Mouse (Mus musculus) lung, embryonic 14.5 days (tissue): ENCODE measurements around the gene Gatad2b. TPM values are rescaled to one million over a fixed set of nuclear protein-coding genes. Genes with fewer than 3 reads are reported as not detected.

Experiments used
- ATAC-seq: fragments of 200-750 bp; cut with Nextera tagmentation; 2 replicates; pipeline ENCODE4 v1.8.0; 2017; ENCODE audit warnings: mild to moderate bottlenecking, moderate TSS enrichment, moderate library complexity; ENCODE audit not compliant: insufficient read depth
- DNase-seq: peaks from one replicate; pipeline ENCODE4 v3.0.0-alpha.2; 2015
- H3K27ac ChIP-seq: fragments of 300-500 bp; sonication (generic); 2 replicates; pipeline ENCODE4 v1.5.1; 2014; ENCODE audit warnings: low read depth, mild to moderate bottlenecking, moderate library complexity
- H3K27me3 ChIP-seq: fragments of 300-500 bp; sonication (generic); 2 replicates; pipeline ENCODE4 v1.6.1; 2014; ENCODE audit warnings: low read length, control low read depth; ENCODE audit not compliant: insufficient read depth
- H3K36me3 ChIP-seq: fragments of 300-500 bp; sonication (generic); 2 replicates; pipeline ENCODE4 v1.6.1; 2014; ENCODE audit warnings: control low read depth; ENCODE audit not compliant: insufficient read depth
- H3K4me1 ChIP-seq: fragments of 300-500 bp; sonication (generic); 2 replicates; pipeline ENCODE4 v1.6.1; 2014; ENCODE audit warnings: antibody characterized with exemption, control low read depth; ENCODE audit not compliant: insufficient read depth
- H3K4me2 ChIP-seq: fragments of 300-500 bp; sonication (generic); 2 replicates; pipeline ENCODE4 v1.6.1; 2014; ENCODE audit warnings: mild to moderate bottlenecking
- H3K4me3 ChIP-seq: fragments of 300-500 bp; sonication (generic); 2 replicates; pipeline ENCODE4 v1.5.1; 2014; ENCODE audit warnings: low read depth, low read length
- H3K9ac ChIP-seq: fragments of 300-500 bp; sonication (generic); 2 replicates; pipeline ENCODE4 v1.6.1; 2014
- H3K9me3 ChIP-seq: fragments of 300-500 bp; sonication (generic); 2 replicates; pipeline ENCODE4 v1.6.1; 2016; ENCODE audit warnings: low read depth, low read length, control low read depth
- CTCF ChIP-seq: IDR thresholded peaks from 2 replicates; pipeline ENCODE4 v1.5.1; 2016; ENCODE audit warnings: antibody characterized with exemption, low read depth
- WGBS: fragments of 180-500 bp; shearing (Covaris S2); extraction: QIAGEN DNeasy Blood & Tissue Kit; methylation state at CpG from one replicate; pipeline ENCODE4 v1.1.7; 2014; 5-methylcytosine and 5-hydroxymethylcytosine counted together
- polyA plus RNA-seq: library from polyadenylated mRNA; unstranded; fragments of >200 nt; fragmentation: Nextera tagmentation; extraction: Ambion mirVana; gene quantifications from 2 replicates; pipeline ENCODE4 v1.2.1, GENCODE M21; 2014

The Gatad2b gene
- polyA plus RNA-seq, 1 experiment from 2014 or later: 15.8 TPM

DNA sequence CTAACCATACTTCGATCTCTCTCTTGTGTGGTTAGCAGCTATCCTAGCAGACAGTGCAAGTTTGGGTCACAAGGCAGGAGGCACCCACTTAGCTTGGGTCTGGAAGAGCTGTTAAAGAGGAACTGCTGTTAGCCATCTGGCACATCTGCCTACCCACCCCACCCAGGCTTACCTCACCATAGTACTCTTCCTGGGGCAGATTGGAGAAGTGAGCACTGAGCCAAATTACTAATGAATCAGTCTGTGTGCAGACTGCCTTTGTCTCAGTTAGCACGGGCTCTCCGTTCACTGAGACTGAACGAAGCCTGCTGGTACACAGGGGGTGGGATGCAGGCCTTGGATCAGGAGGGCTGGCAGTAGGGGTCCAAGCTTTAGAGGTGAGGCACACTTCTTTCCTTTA lies 90.7 kb downstream of the Gatad2b start:
- H3K27ac ChIP-seq: no peak overlapping the region
- H3K4me1 ChIP-seq: peaks cover 9% of the 10 kb centered on the region
- no peak overlapping the region for H3K4me3 ChIP-seq
- ATAC-seq (no peak), DNase-seq (no peak)
- no peak overlapping the region for H3K9ac ChIP-seq
- WGBS: 93% methylated on average over 4 of the region's 4 CpGs
- no peak overlapping the region for H3K4me2 ChIP-seq
- no peak for TF ChIP-seq CTCF
- H3K9me3 ChIP-seq: no peaks in the 10 kb centered on the region
- H3K36me3 ChIP-seq: peaks cover 21% of the 10 kb centered on the region; the same call in 1 of the 2 replicates
- H3K27me3 ChIP-seq: no peaks in the 10 kb centered on the region

DNA sequence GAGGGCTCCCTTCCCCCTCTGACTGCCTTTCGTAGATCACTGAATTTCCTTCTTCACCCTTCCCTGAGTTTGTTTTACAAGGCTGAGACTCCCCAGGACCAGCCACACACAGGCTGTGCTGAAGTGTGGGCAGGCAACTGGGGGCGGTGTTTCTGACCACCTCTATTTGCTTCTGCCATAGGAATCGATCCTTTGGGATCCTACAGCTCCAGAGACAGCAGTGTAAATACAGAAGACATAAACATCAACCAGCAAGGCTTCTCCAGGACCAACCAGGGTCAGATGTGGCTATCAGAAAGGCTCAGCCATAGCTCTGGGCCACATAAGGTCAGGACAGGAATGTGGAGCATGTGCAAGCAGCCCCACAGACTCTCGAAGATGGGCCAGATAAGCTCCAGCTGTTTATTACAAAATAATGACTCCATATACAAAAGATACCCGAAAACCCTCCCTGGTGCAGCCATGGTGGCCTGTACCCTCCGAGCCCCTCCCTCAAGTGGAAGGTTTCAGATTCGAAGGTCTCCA lies 91.9 kb downstream of the Gatad2b start:
- Histone ChIP-seq H3K4me1 (peaks cover 10% of the 10 kb centered on the region), H3K4me3 (no peak overlapping the region), H3K27me3 (no peaks in the 10 kb centered on the region), H3K4me2 (no peak overlapping the region), H3K27ac (no peak overlapping the region), H3K9me3 (no peaks in the 10 kb centered on the region), H3K36me3 (peaks cover 21% of the 10 kb centered on the region; the same call in 1 of the 2 replicates), H3K9ac (no peak overlapping the region)
- TF ChIP-seq CTCF: no peak
- ATAC-seq (no peak), DNase-seq (no peak)
- 22% methylated on average over 7 of the region's 7 CpGs for WGBS

DNA sequence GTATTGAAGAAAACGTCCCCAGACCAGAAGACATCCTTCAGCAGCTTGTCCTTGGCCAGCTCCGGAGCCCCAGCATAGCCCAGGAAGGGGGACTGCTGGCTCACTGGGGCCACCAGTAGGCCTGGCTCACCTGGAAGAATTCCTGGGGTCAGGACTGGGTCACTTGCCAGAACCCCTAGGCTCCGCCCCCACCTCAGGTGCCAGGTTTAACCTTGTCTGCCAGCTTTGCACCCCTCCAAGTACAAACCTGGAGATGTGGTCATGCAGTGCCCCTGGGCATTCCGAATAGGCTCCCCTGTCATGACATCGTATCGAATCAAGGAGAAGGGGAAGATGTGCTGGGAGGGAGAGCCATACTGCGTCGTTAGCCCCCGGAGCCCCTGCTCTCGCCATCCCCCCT lies 93.8 kb downstream of the Gatad2b start:
- TF ChIP-seq CTCF: no peak
- Histone ChIP-seq H3K4me2 (no peak overlapping the region), H3K4me1 (peaks cover 17% of the 10 kb centered on the region), H3K9me3 (no peaks in the 10 kb centered on the region), H3K9ac (no peak overlapping the region), H3K27ac (no peak overlapping the region), H3K36me3 (peaks cover 28% of the 10 kb centered on the region), H3K4me3 (no peak overlapping the region), H3K27me3 (no peaks in the 10 kb centered on the region)
- ATAC-seq: no peak
- no peak for DNase-seq
- WGBS: 86% methylated on average over 10 of the region's 10 CpGs

DNA sequence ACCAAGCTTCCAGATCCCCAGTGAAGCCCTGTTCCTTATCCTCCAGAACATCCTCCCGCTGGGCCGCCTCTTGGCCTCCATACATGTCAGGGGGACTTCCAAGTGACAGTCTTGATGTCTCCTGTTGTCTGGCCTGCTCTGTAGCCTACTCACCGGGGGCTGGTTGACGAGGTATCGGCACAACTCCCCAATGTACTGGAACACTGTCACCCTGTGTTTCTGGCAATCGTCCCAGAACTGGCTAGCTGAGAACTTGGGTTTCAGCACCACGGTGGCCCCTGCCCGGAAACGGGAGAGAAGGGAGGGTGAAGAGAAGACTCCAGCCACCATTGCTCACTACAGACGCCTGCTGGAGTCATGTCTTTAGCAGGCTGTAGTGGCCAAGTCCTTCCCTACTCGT lies 94.5 kb downstream of the Gatad2b start:
- WGBS: 32% methylated on average over 11 of the region's 11 CpGs
- DNase-seq: peak; percentile 79
- H3K27ac ChIP-seq: no peak overlapping the region
- H3K4me3 ChIP-seq: 0 out of 2 replicates have a peak overlapping the region, but pooled peaks have one; percentile 2
- 0 out of 2 replicates have a peak overlapping the region, but pooled peaks have one; percentile 5 for H3K9ac ChIP-seq
- no peaks in the 10 kb centered on the region for H3K9me3 ChIP-seq
- peaks cover 17% of the 10 kb centered on the region for H3K4me1 ChIP-seq
- no peak for TF ChIP-seq CTCF
- H3K36me3 ChIP-seq: peaks cover 34% of the 10 kb centered on the region
- no peak for ATAC-seq
- H3K27me3 ChIP-seq: no peaks in the 10 kb centered on the region
- H3K4me2 ChIP-seq: peak overlapping the region; percentile 99

- peaks cover 17% of the 10 kb centered on the region for H3K4me1 ChIP-seq
Observed at GRCm38 (mm10) chr3:90388192-90388591, 95.2 kb downstream of the Gatad2b start.

GRCm38 (mm10) chr3:90388726-90389510 lies 95.9 kb downstream of the Gatad2b start:
- Histone ChIP-seq H3K4me2 (peak overlapping the region; percentile 99), H3K9me3 (no peaks in the 10 kb centered on the region), H3K27me3 (no peaks in the 10 kb centered on the region), H3K4me1 (peaks cover 17% of the 10 kb centered on the region), H3K9ac (peak overlapping the region; percentile 74), H3K36me3 (peaks cover 49% of the 10 kb centered on the region), H3K27ac (peak overlapping the region; percentile 92), H3K4me3 (peak overlapping the region; percentile 66)
- 4% methylated on average over 53 of the region's 53 CpGs for WGBS
- DNase-seq: peak; percentile 75
- peak; percentile 27 for TF ChIP-seq CTCF
- ATAC-seq: peak; percentile 66

More at GRCm38 (mm10) chr3:90388192-90388591, 95.2 kb downstream of the Gatad2b start:
- TF ChIP-seq CTCF: no peak
- H3K4me2 ChIP-seq: peak overlapping the region; percentile 99
- no peaks in the 10 kb centered on the region for H3K9me3 ChIP-seq
- WGBS: 72% methylated on average over 4 of the region's 4 CpGs
- DNase-seq: no peak
- no peak overlapping the region for H3K27ac ChIP-seq
- H3K27me3 ChIP-seq: no peaks in the 10 kb centered on the region
- peak overlapping the region; percentile 66 for H3K4me3 ChIP-seq
- peak overlapping the region; percentile 74; the same call in 1 of the 2 replicates for H3K9ac ChIP-seq
- peaks cover 41% of the 10 kb centered on the region for H3K36me3 ChIP-seq
- no peak for ATAC-seq
